ENCODE assay signal across 21 mouse cellular contexts in the genomic region with DNA sequence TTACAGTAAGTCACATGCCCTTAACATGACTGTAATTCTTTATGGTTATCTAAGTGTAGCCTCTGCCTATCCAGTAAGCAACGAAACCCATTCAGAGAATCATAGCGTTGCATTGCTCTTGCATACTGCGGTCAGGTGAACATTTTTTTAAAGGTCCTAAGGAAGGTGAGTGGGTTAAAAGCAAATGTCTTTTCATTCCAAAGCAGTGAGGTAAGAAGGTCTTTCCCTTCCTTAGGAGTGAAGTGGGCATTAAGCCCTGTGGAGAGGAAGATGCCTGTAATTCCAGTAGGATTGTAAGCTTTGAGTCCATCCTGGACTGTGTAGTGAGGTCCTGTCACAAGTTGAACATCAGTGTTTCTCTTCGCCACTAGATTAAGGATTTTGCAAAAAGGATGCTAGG.
DNase-seq lines count a peak whose midpoint lies in the region; ATAC-seq and TF ChIP-seq lines count a peak whose summit lies in the region.
"Had no signal": no experiment of that assay in that cellular context is flagged by ENCODE, and none has a peak within 500 bp of the region (broad histone marks: within the 10 kb centered on the region; RNA-seq: fewer than 3 reads in every experiment).

No protein-coding gene starts in this region.

- no peaks in the 10 kb centered on the region for H3K27me3 ChIP-seq in lung, embryonic 16.5 days (ENCODE audit: control insufficient read depth, insufficient read depth, low read depth, low read length)
- no peaks in the 10 kb centered on the region for H3K27me3 ChIP-seq in Patski
- H3K27me3 ChIP-seq: embryonic facial prominence, embryonic 12.5 days; forebrain, embryonic 13.5 days; forebrain, embryonic 15.5 days had no signal

- no peak for TF ChIP-seq CTCF in layer of hippocampus, adult 2 months (conservative IDR thresholded peaks at IDR 0.05)
- no peak for TF ChIP-seq CTCF in lung, adult 2 months (IDR thresholded peaks at IDR 0.05; ENCODE audit: insufficient read depth, low read length)
- TF ChIP-seq CTCF in Patski (IDR thresholded peaks at IDR 0.05), result no peak

- no peaks in the 10 kb centered on the region for H3K36me3 ChIP-seq in lung, embryonic 16.5 days (ENCODE audit: control insufficient read depth, insufficient read depth, low read length)

- CTCF ChIA-PET in Patski (lab: Charles Lee), result no interaction called here

- no peak overlapping the region for H3K4me3 ChIP-seq in layer of hippocampus, adult 2 months
- no peak overlapping the region for H3K4me3 ChIP-seq in lung, embryonic 16.5 days (ENCODE audit: low read length)
- no peak overlapping the region for H3K4me3 ChIP-seq in lung, adult 2 months (replicated peaks; ENCODE audit: extremely low read depth, low read depth, low read length)
- H3K4me3 ChIP-seq: embryonic facial prominence, embryonic 10.5 days; embryonic facial prominence, embryonic 12.5 days; forebrain, embryonic 13.5 days; forebrain, embryonic 15.5 days had no signal

- no peak for TF ChIP-seq POLR2A in lung, adult 2 months (IDR thresholded peaks at IDR 0.05; ENCODE audit: borderline replicate concordance, extremely low read depth, low read depth, low read length)

- H3K9ac ChIP-seq in lung, embryonic 16.5 days (ENCODE audit: low read length), result no peak overlapping the region
- H3K9ac ChIP-seq: embryonic facial prominence, embryonic 12.5 days; forebrain, embryonic 13.5 days; forebrain, embryonic 15.5 days had no signal

- H3K4me1 ChIP-seq in lung, embryonic 16.5 days (replicated peaks; ENCODE audit: control insufficient read depth, insufficient read depth, low read length), result no peaks in the 10 kb centered on the region
- H3K4me1 ChIP-seq in lung, adult 2 months (ENCODE audit: control insufficient read depth, insufficient read depth, low read length), result peaks cover 5% of the 10 kb centered on the region
- H3K4me1 ChIP-seq: embryonic facial prominence, embryonic 10.5 days; embryonic facial prominence, embryonic 12.5 days; forebrain, embryonic 13.5 days had no signal

- H3K27ac ChIP-seq in layer of hippocampus, adult 2 months, result peak overlapping the region; percentile 36; the same call in 1 of the 2 replicates
- 0 out of 2 replicates have a peak overlapping the region, but pooled peaks have one; percentile 34 for H3K27ac ChIP-seq in lung, embryonic 16.5 days (ENCODE audit: low read length)
- H3K27ac ChIP-seq: embryonic facial prominence, embryonic 10.5 days; embryonic facial prominence, embryonic 12.5 days; forebrain, embryonic 13.5 days; forebrain, embryonic 15.5 days had no signal

- ATAC-seq in lung, embryonic 16.5 days (ENCODE audit: low read depth), result peak; percentile 80
- peak; percentile 64 for ATAC-seq in Patski
- ATAC-seq: activated CD4-positive, CD25-positive, alpha-beta regulatory T cell, adult 4 months; forebrain, embryonic 13.5 days; forebrain, embryonic 15.5 days had no signal

- H3K4me2 ChIP-seq in lung, embryonic 16.5 days (ENCODE audit: low read depth, low read length), result no peak overlapping the region
- H3K4me2 ChIP-seq: embryonic facial prominence, embryonic 12.5 days; forebrain, embryonic 13.5 days; forebrain, embryonic 15.5 days had no signal

- 77% methylated on average over 4 of the region's 4 CpGs for WGBS in lung, embryonic 16.5 days
- WGBS in lung, adult 2 months, result 71% methylated on average over 4 of the region's 4 CpGs

- in situ Hi-C loops in Patski (cut with MboI; ENCODE audit: low pct_unique_long_range_greater_than_20kb), result no loop called here

- no peaks in the 10 kb centered on the region for H3K9me3 ChIP-seq in lung, embryonic 16.5 days (ENCODE audit: control insufficient read depth, low read length)
- H3K9me3 ChIP-seq: embryonic facial prominence, embryonic 10.5 days; embryonic facial prominence, embryonic 12.5 days; forebrain, embryonic 13.5 days; forebrain, embryonic 15.5 days had no signal

- DNase-seq in layer of hippocampus, adult 2 months (ENCODE audit: low spot score in 2 of 2), result no peak
- DNase-seq in layer of hippocampus, adult 9-10 months (ENCODE audit: low spot score), result no peak
- DNase-seq in lung, postnatal 4 days, result no peak
- DNase-seq in lung, postnatal 25 days (ENCODE audit: low spot score), result peak; percentile 56
- no peak for DNase-seq in lung, adult 2 months
- no peak for DNase-seq in Patski (ENCODE audit: low read depth, low spot score)
- DNase-seq in liver, result no peak
- DNase-seq: adrenal gland, adult 8-10 months; adrenal gland, postnatal 14 days; adrenal gland, postnatal 36 days; cerebellum, adult 11-12 months; cerebellum, adult 2 months; cerebellum, adult 9-10 months; cerebellum, postnatal 10 days; cerebellum, postnatal 25 days had no signal

- POLR2A ChIA-PET in Patski (lab: Charles Lee), result no interaction called here
